Mouse (Mus musculus): ENCODE measurements around the gene Zkscan2. TPM values are rescaled to one million over a fixed set of nuclear protein-coding genes. Genes with fewer than 3 reads are reported as not detected.

The Zkscan2 gene
- polyA plus RNA-seq, 1 experiment from 2014 or later, result 2.5 TPM

- Histone ChIP-seq H3K4me3 (no peak within 1 kb of the TSS), H3K9ac (no peak within 1 kb of the TSS), H3K4me1 (no peaks in the 10 kb centered on the region), H3K36me3 (no peaks in the 10 kb centered on the region), H3K27me3 (no peaks in the 10 kb centered on the region), H3K9me3 (no peaks in the 10 kb centered on the region), H3K27ac (no peak within 1 kb of the TSS), H3K4me2 (no peak within 1 kb of the TSS)
- ATAC-seq (ENCODE audit: borderline replicate concordance, extremely low read depth, low FRiP score, low TSS enrichment), result peak; percentile 39; the same call in 1 of the 2 replicates
- 57% methylated on average over 9 of the region's 9 CpGs for WGBS
These were observed 38.2 kb downstream of the Zkscan2 start, which contains the start of gene Aqp8 for GRCm38 (mm10) chr7:123462070-123462501. Aqp8 (plus strand) TSS chr7:123462291.

- Histone ChIP-seq H3K27me3 (no peaks in the 10 kb centered on the region), H3K4me2 (no peak overlapping the region), H3K4me3 (no peak overlapping the region), H3K27ac (no peak overlapping the region), H3K36me3 (no peaks in the 10 kb centered on the region), H3K9ac (no peak overlapping the region), H3K9me3 (no peaks in the 10 kb centered on the region), H3K4me1 (no peaks in the 10 kb centered on the region)
- no peak for ATAC-seq (ENCODE audit: borderline replicate concordance, extremely low read depth, low FRiP score, low TSS enrichment)
- WGBS, result 87% methylated on average over 4 of the region's 4 CpGs
These were observed 38.9 kb downstream of the Zkscan2 start for GRCm38 (mm10) chr7:123461316-123461715.

GRCm38 (mm10) chr7:123459247-123459646, 41.0 kb downstream of the Zkscan2 start:
- Histone ChIP-seq H3K36me3 (no peaks in the 10 kb centered on the region), H3K4me2 (no peak overlapping the region), H3K9me3 (no peaks in the 10 kb centered on the region), H3K27ac (no peak overlapping the region), H3K9ac (no peak overlapping the region), H3K4me1 (no peaks in the 10 kb centered on the region), H3K27me3 (no peaks in the 10 kb centered on the region), H3K4me3 (no peak overlapping the region)
- WGBS, result 77% methylated on average over 4 of the region's 4 CpGs
- ATAC-seq (ENCODE audit: borderline replicate concordance, extremely low read depth, low FRiP score, low TSS enrichment), result no peak

- H3K36me3 ChIP-seq, result no peaks in the 10 kb centered on the region
- no peak overlapping the region for H3K9ac ChIP-seq
- ATAC-seq (ENCODE audit: borderline replicate concordance, extremely low read depth, low FRiP score, low TSS enrichment), result no peak
- H3K4me1 ChIP-seq, result no peaks in the 10 kb centered on the region
- 84% methylated on average over 4 of the region's 4 CpGs for WGBS
- no peak overlapping the region for H3K27ac ChIP-seq
- no peaks in the 10 kb centered on the region for H3K9me3 ChIP-seq
- H3K27me3 ChIP-seq, result no peaks in the 10 kb centered on the region
- H3K4me3 ChIP-seq, result no peak overlapping the region
- no peak overlapping the region for H3K4me2 ChIP-seq
These were observed 41.9 kb downstream of the Zkscan2 start for GRCm38 (mm10) chr7:123458309-123458708.

GRCm38 (mm10) chr7:123455088-123455487, 45.2 kb downstream of the Zkscan2 start:
- no peak for ATAC-seq (ENCODE audit: borderline replicate concordance, extremely low read depth, low FRiP score, low TSS enrichment)
- Histone ChIP-seq H3K4me1 (no peaks in the 10 kb centered on the region), H3K27ac (no peak overlapping the region), H3K27me3 (no peaks in the 10 kb centered on the region), H3K4me2 (no peak overlapping the region), H3K4me3 (no peak overlapping the region), H3K9ac (no peak overlapping the region), H3K36me3 (no peaks in the 10 kb centered on the region), H3K9me3 (no peaks in the 10 kb centered on the region)
- WGBS, result 94% methylated on average over 3 of the region's 3 CpGs

- ATAC-seq (ENCODE audit: borderline replicate concordance, extremely low read depth, low FRiP score, low TSS enrichment), result no peak
- H3K4me3 ChIP-seq, result no peak overlapping the region
- no peaks in the 10 kb centered on the region for H3K4me1 ChIP-seq
- H3K36me3 ChIP-seq, result no peaks in the 10 kb centered on the region
- no peaks in the 10 kb centered on the region for H3K9me3 ChIP-seq
- H3K27ac ChIP-seq, result no peak overlapping the region
- WGBS, result 70% methylated on average over 8 of the region's 8 CpGs
- no peak overlapping the region for H3K4me2 ChIP-seq
- H3K27me3 ChIP-seq, result no peaks in the 10 kb centered on the region
- H3K9ac ChIP-seq, result no peak overlapping the region
These were observed 47.2 kb downstream of the Zkscan2 start for GRCm38 (mm10) chr7:123453066-123453465.

- no peaks in the 10 kb centered on the region for H3K36me3 ChIP-seq
- no peak overlapping the region for H3K27ac ChIP-seq
These were observed 47.7 kb downstream of the Zkscan2 start for GRCm38 (mm10) chr7:123452551-123452950.

GRCm38 (mm10) chr7:123450515-123450914, 49.7 kb downstream of the Zkscan2 start:
- Histone ChIP-seq H3K36me3 (no peaks in the 10 kb centered on the region), H3K4me3 (no peak overlapping the region), H3K4me2 (no peak overlapping the region), H3K4me1 (no peaks in the 10 kb centered on the region), H3K27me3 (no peaks in the 10 kb centered on the region), H3K27ac (no peak overlapping the region), H3K9ac (no peak overlapping the region), H3K9me3 (no peaks in the 10 kb centered on the region)
- ATAC-seq (ENCODE audit: borderline replicate concordance, extremely low read depth, low FRiP score, low TSS enrichment), result no peak
- 80% methylated on average over 2 of the region's 2 CpGs for WGBS

More at GRCm38 (mm10) chr7:123452551-123452950, 47.7 kb downstream of the Zkscan2 start:
- no peak for ATAC-seq (ENCODE audit: borderline replicate concordance, extremely low read depth, low FRiP score, low TSS enrichment)
- 43% methylated on average over 6 of the region's 6 CpGs for WGBS
- Histone ChIP-seq H3K27me3 (no peaks in the 10 kb centered on the region), H3K4me3 (no peak overlapping the region), H3K9me3 (no peaks in the 10 kb centered on the region), H3K4me2 (no peak overlapping the region), H3K4me1 (no peaks in the 10 kb centered on the region), H3K9ac (no peak overlapping the region)

- ATAC-seq (ENCODE audit: borderline replicate concordance, extremely low read depth, low FRiP score, low TSS enrichment), result no peak
- Histone ChIP-seq H3K4me2 (no peak overlapping the region), H3K27me3 (no peaks in the 10 kb centered on the region), H3K36me3 (no peaks in the 10 kb centered on the region), H3K9me3 (no peaks in the 10 kb centered on the region), H3K9ac (no peak overlapping the region), H3K4me1 (no peaks in the 10 kb centered on the region), H3K4me3 (no peak overlapping the region), H3K27ac (no peak overlapping the region)
- 64% methylated on average over 10 of the region's 10 CpGs for WGBS
These were observed 50.6 kb downstream of the Zkscan2 start for GRCm38 (mm10) chr7:123449676-123450075.

GRCm38 (mm10) chr7:123448794-123449193, 51.5 kb downstream of the Zkscan2 start:
- no peaks in the 10 kb centered on the region for H3K9me3 ChIP-seq
- H3K9ac ChIP-seq, result no peak overlapping the region
- no peak overlapping the region for H3K27ac ChIP-seq
- ATAC-seq (ENCODE audit: borderline replicate concordance, extremely low read depth, low FRiP score, low TSS enrichment), result no peak
- no peaks in the 10 kb centered on the region for H3K36me3 ChIP-seq
- H3K4me3 ChIP-seq, result no peak overlapping the region
- no peaks in the 10 kb centered on the region for H3K4me1 ChIP-seq
- H3K4me2 ChIP-seq, result no peak overlapping the region
- WGBS, result 86% methylated on average over 2 of the region's 2 CpGs
- H3K27me3 ChIP-seq, result no peaks in the 10 kb centered on the region

- 64% methylated on average over 1 of the region's 1 CpGs for WGBS
- no peaks in the 10 kb centered on the region for H3K9me3 ChIP-seq
- no peaks in the 10 kb centered on the region for H3K27me3 ChIP-seq
- H3K4me3 ChIP-seq, result no peak overlapping the region
- H3K36me3 ChIP-seq, result no peaks in the 10 kb centered on the region
- H3K9ac ChIP-seq, result no peak overlapping the region
- H3K27ac ChIP-seq, result no peak overlapping the region
- no peak for ATAC-seq (ENCODE audit: borderline replicate concordance, extremely low read depth, low FRiP score, low TSS enrichment)
- H3K4me2 ChIP-seq, result no peak overlapping the region
- no peaks in the 10 kb centered on the region for H3K4me1 ChIP-seq
These were observed 58.2 kb downstream of the Zkscan2 start for GRCm38 (mm10) chr7:123442079-123442478.

- Histone ChIP-seq H3K4me3 (no peak overlapping the region), H3K27me3 (no peaks in the 10 kb centered on the region), H3K4me2 (no peak overlapping the region), H3K4me1 (no peaks in the 10 kb centered on the region), H3K27ac (no peak overlapping the region), H3K36me3 (peaks cover 3% of the 10 kb centered on the region; the same call in 1 of the 2 replicates), H3K9ac (no peak overlapping the region), H3K9me3 (no peaks in the 10 kb centered on the region)
- 81% methylated on average over 4 of the region's 4 CpGs for WGBS
- no peak for ATAC-seq (ENCODE audit: borderline replicate concordance, extremely low read depth, low FRiP score, low TSS enrichment)
These were observed 69.0 kb downstream of the Zkscan2 start for GRCm38 (mm10) chr7:123431206-123431605.

GRCm38 (mm10) chr7:123430411-123430705, 69.9 kb downstream of the Zkscan2 start:
- H3K4me2 ChIP-seq, result no peak overlapping the region
- H3K27ac ChIP-seq, result no peak overlapping the region
- no peaks in the 10 kb centered on the region for H3K4me1 ChIP-seq
- H3K9me3 ChIP-seq, result no peaks in the 10 kb centered on the region
- no peaks in the 10 kb centered on the region for H3K27me3 ChIP-seq
- no peak overlapping the region for H3K4me3 ChIP-seq
- ATAC-seq (ENCODE audit: borderline replicate concordance, extremely low read depth, low FRiP score, low TSS enrichment), result no peak
- H3K9ac ChIP-seq, result no peak overlapping the region
- WGBS, result 64% methylated on average over 4 of the region's 4 CpGs
- H3K36me3 ChIP-seq, result peaks cover 3% of the 10 kb centered on the region; the same call in 1 of the 2 replicates
